Mouse (Mus musculus): ENCODE results near the gene Gm17387.
"Not testable (repeated sequence)": the region's sequence is repeated elsewhere in the genome, so short reads cannot be mapped to it uniquely, and the experiment has no call there.

DNA sequence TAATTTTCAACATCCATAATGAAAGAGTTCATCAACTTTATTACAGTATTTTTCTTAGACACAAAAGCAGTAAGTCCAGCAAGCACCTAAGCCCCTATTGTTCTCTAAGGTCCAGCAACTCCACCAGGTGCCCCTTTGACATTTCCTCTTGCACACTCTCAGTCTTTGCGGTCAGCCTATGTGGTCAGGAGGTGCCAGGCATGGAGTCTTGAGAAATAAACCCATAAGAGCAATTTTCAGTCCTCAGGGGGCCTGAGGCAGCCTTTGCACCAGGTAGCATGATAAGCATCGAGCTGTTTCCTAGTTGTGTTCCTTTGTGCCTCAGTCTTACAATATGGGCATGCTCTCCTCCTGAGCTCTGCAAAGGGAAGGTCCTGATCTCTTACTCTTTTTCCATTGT is 7.7 kb downstream of the Gm17387 start:
- not testable (repeated sequence) for TF ChIP-seq POU5F1 (IDR thresholded peaks at IDR 0.05; ENCODE audit: borderline replicate concordance, low read length); CTCF (conservative IDR thresholded peaks at IDR 0.05; ENCODE audit: low read length)

Data from E14TG2a.4 (cell line).